Comparison of ENCODE assay signal across 9 mouse cellular contexts in the genomic region with DNA sequence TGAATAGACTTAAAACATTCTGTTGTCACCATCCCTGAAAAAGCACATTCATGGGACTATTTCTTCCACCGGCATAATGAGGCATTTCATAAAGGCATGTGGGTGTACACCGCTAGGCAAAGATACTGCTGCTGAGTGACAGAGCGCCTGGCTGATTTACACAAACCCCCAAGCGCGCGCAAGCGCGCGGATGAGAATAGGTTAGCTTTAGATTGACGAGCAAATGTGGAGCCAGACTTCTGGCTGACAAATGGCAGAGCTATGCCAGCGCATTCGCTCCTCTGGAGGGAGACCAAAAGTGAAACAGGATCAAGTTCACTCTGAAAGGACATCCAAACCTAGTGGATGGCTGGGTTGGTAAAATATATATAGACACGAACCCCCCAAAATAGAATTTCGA. TPM values are rescaled to one million over a fixed set of nuclear protein-coding genes. Genes with fewer than 3 reads are reported as not detected.
DNase-seq lines count a peak whose midpoint lies in the region; ATAC-seq and TF ChIP-seq lines count a peak whose summit lies in the region.
"Had no signal": no experiment of that assay in that cellular context is flagged by ENCODE, and none has a peak within 500 bp of the region (broad histone marks: within the 10 kb centered on the region; RNA-seq: fewer than 3 reads in every experiment).

Itgb6 (minus strand) TSS at position 130 of the 400 bp plus-strand sequence.

- no peak for TF ChIP-seq POLR2A in brain, embryonic 14.5 days (IDR thresholded peaks at IDR 0.05; ENCODE audit: borderline replicate concordance, extremely low read depth, insufficient read depth, insufficient read length, poor library complexity, severe bottlenecking)

- DNase-seq in cerebellum, postnatal 14 days, result peak; percentile 41 to 68
- DNase-seq in cerebellum, adult 18-20 months, result no peak
- peak; percentile 84 for DNase-seq in brain, embryonic 14.5 days (ENCODE audit: low read depth)
- peak; percentile 82 to 85 for DNase-seq in heart, adult 18-20 months
- DNase-seq in layer of hippocampus, adult 9-11 months, result peak; percentile 71
- peak; percentile 78 to 86 for DNase-seq in right cerebral cortex, postnatal 10 days (ENCODE audit: low spot score in 2 of 2)
- no peak for DNase-seq in yolk sac, embryonic 10.5 days (ENCODE audit: low spot score)

- ATAC-seq in erythroid progenitor cell, adult 5-6 weeks (replicated peaks; ENCODE audit: low FRiP score, poor library complexity, severe bottlenecking), result no peak

- TF ChIP-seq CTCF in brain, embryonic 14.5 days (IDR thresholded peaks at IDR 0.05; ENCODE audit: borderline replicate concordance, extremely low read depth, insufficient read depth, insufficient read length), result no peak

RNA-seq across cellular contexts. Expression of gene Itgb6, which starts in this region (rescaled TPM):
- polyA plus RNA-seq in brain, embryonic 14.5 days (2012; rRNA removed), result 0.04 and 0.15 TPM in 2 replicates
- 10 to 100 TPM; 26.8 to 29.7 TPM for total RNA-seq in heart, adult 18-20 months (2021)
- total RNA-seq in erythroid progenitor cell, adult 5-6 weeks (2015; ENCODE audit: low replicate concordance), result not detected in 2 replicates
- not detected in 2 replicates for total RNA-seq in erythroid progenitor cell, adult 5-6 weeks (2017; ENCODE audit: low replicate concordance)
- polyA plus RNA-seq: cortical plate, adult 2 months had no signal

Comparison
In these comparisons a context has a peak if more than half of its experiments do, and no peak if none do; other contexts are left out.
1. RNA of gene Itgb6 (total RNA-seq): 26.8 to 29.7 TPM in heart, adult 18-20 months; not detected in erythroid progenitor cell, adult 5-6 weeks; every median in the first group is over 10 times any median in the second.
2. DNase-seq: peak in cerebellum, postnatal 14 days (2 of 2), heart, adult 18-20 months (2 of 2), layer of hippocampus, adult 9-11 months (single experiment) and right cerebral cortex, postnatal 10 days (2 of 2); none in cerebellum, adult 18-20 months (0 of 2) and yolk sac, embryonic 10.5 days (single experiment).
3. Peak in DNase-seq in brain, embryonic 14.5 days; RNA of the gene not detected or under 1 TPM.